Mouse (Mus musculus) forebrain, postnatal 0 days (tissue): ENCODE measurements around the gene Icam4. TPM values are rescaled to one million over a fixed set of nuclear protein-coding genes. Genes with fewer than 3 reads are reported as not detected.

Source experiments
- ATAC-seq: fragments of 200-750 bp; cut with Nextera tagmentation; 2 replicates; pipeline ENCODE4 v1.8.0; 2017; ENCODE audit warnings: mild to moderate bottlenecking, moderate library complexity
- DNase-seq: peaks from one replicate; pipeline ENCODE4 v3.0.0-alpha.2; 2015
- H3K27ac ChIP-seq: fragments of 300-500 bp; sonication (generic); 2 replicates; pipeline ENCODE4 v1.5.1; 2014; ENCODE audit warnings: low read depth, mild to moderate bottlenecking, antibody characterized with exemption, low read length, moderate library complexity, mixed read lengths
- H3K27me3 ChIP-seq: fragments of 300-500 bp; sonication (generic); 2 replicates; pipeline ENCODE4 v1.6.1; 2014; ENCODE audit warnings: mild to moderate bottlenecking, low read length, mixed read lengths; ENCODE audit not compliant: insufficient read depth
- H3K36me3 ChIP-seq: fragments of 300-500 bp; sonication (generic); 2 replicates; pipeline ENCODE4 v1.6.1; 2014; ENCODE audit warnings: mild to moderate bottlenecking, moderate library complexity; ENCODE audit not compliant: insufficient read depth
- H3K4me1 ChIP-seq: fragments of 300-500 bp; sonication (generic); 2 replicates; pipeline ENCODE4 v1.6.1; 2014; ENCODE audit warnings: antibody characterized with exemption; ENCODE audit not compliant: insufficient read depth
- H3K4me2 ChIP-seq: fragments of 300-500 bp; sonication (generic); 2 replicates; pipeline ENCODE4 v1.6.1; 2014; ENCODE audit warnings: low read depth, mild to moderate bottlenecking, moderate library complexity
- H3K4me3 ChIP-seq: fragments of 300-500 bp; sonication (generic); 2 replicates; pipeline ENCODE4 v1.5.1; 2014; ENCODE audit warnings: low read depth, low read length, mixed read lengths
- H3K9ac ChIP-seq: fragments of 300-500 bp; sonication (generic); 2 replicates; pipeline ENCODE4 v1.6.1; 2014; ENCODE audit warnings: mild to moderate bottlenecking
- H3K9me3 ChIP-seq: fragments of 300-500 bp; sonication (generic); 2 replicates; pipeline ENCODE4 v1.6.1; 2016; ENCODE audit warnings: low read length
- CTCF ChIP-seq: sonication (generic); IDR thresholded peaks from 2 replicates; pipeline ENCODE4 v1.5.1; 2016; ENCODE audit warnings: antibody characterized with exemption, control low read depth, low read depth
- WGBS: fragments of 180-500 bp; shearing (Covaris S2); extraction: QIAGEN DNeasy Blood & Tissue Kit; methylation state at CpG from one replicate; pipeline ENCODE4 v1.1.7; 2014; 5-methylcytosine and 5-hydroxymethylcytosine counted together
- polyA plus RNA-seq: library from polyadenylated mRNA; unstranded; fragments of >200 nt; fragmentation: Nextera tagmentation; extraction: Ambion mirVana; gene quantifications from 2 replicates; pipeline ENCODE4 v1.2.1, GENCODE M21; 2015
- total RNA-seq: library from RNA; depleted of rRNA; stranded (reverse); fragments of >200 nt; gene quantifications from 2 replicates; pipeline ENCODE4 v1.2.3, GENCODE M21; 2014; rRNA removed

Icam4 gene
- total RNA-seq (not detected in 2 replicates), polyA plus RNA-seq (not detected in 2 replicates)

GRCm38 (mm10) chr9:21029291-21030054 is at the start of gene Icam4:
Icam4 (plus strand) TSS chr9:21029373.
- Histone ChIP-seq H3K9ac (peak within 1 kb of the TSS; percentile 26; the same call in 1 of the 2 replicates), H3K27me3 (peaks cover 40% of the 10 kb centered on the region)
- ATAC-seq: no peak

GRCm38 (mm10) chr9:20979769-20980168 is 49.4 kb upstream of the Icam4 start:
- ATAC-seq: no peak
- Histone ChIP-seq H3K9ac (no peak overlapping the region), H3K27me3 (no peaks in the 10 kb centered on the region), H3K4me3 (no peak overlapping the region), H3K4me1 (0 out of 2 replicates have a peak, but pooled peaks cover 10% of the 10 kb centered on the region), H3K9me3 (no peaks in the 10 kb centered on the region), H3K36me3 (no peaks in the 10 kb centered on the region), H3K4me2 (no peak overlapping the region), H3K27ac (no peak overlapping the region)
- 89% methylated on average over 7 of the region's 7 CpGs for WGBS
- DNase-seq: no peak
- no peak for TF ChIP-seq CTCF

More at GRCm38 (mm10) chr9:21029291-21030054, at the start of gene Icam4:
- Histone ChIP-seq H3K4me1 (peaks cover 9% of the 10 kb centered on the region), H3K4me3 (no peak within 1 kb of the TSS), H3K4me2 (peak within 1 kb of the TSS; percentile 30), H3K27ac (no peak within 1 kb of the TSS), H3K36me3 (no peaks in the 10 kb centered on the region), H3K9me3 (no peaks in the 10 kb centered on the region)
- peak; percentile 82 for TF ChIP-seq CTCF
- DNase-seq: peak; percentile 68
- 4% methylated on average over 37 of the region's 37 CpGs for WGBS

GRCm38 (mm10) chr9:20982171-20982570 is 47.0 kb upstream of the Icam4 start:
- Histone ChIP-seq H3K36me3 (no peaks in the 10 kb centered on the region), H3K4me3 (no peak overlapping the region), H3K4me1 (no peaks in the 10 kb centered on the region), H3K27me3 (no peaks in the 10 kb centered on the region), H3K9ac (no peak overlapping the region), H3K4me2 (no peak overlapping the region), H3K9me3 (no peaks in the 10 kb centered on the region), H3K27ac (no peak overlapping the region)
- DNase-seq: no peak
- 62% methylated on average over 3 of the region's 3 CpGs for WGBS
- no peak for ATAC-seq
- TF ChIP-seq CTCF: no peak

GRCm38 (mm10) chr9:20983169-20983568 is 46.0 kb upstream of the Icam4 start:
- DNase-seq (no peak), ATAC-seq (no peak)
- H3K27ac ChIP-seq: no peak overlapping the region
- H3K9ac ChIP-seq: no peak overlapping the region
- WGBS: 80% methylated on average over 5 of the region's 5 CpGs
- no peaks in the 10 kb centered on the region for H3K36me3 ChIP-seq
- no peaks in the 10 kb centered on the region for H3K4me1 ChIP-seq
- H3K4me2 ChIP-seq: no peak overlapping the region
- no peak for TF ChIP-seq CTCF
- no peaks in the 10 kb centered on the region for H3K9me3 ChIP-seq
- H3K4me3 ChIP-seq: no peak overlapping the region
- no peaks in the 10 kb centered on the region for H3K27me3 ChIP-seq

- Histone ChIP-seq H3K4me1 (no peaks in the 10 kb centered on the region), H3K36me3 (no peaks in the 10 kb centered on the region), H3K27ac (no peak overlapping the region), H3K4me3 (no peak overlapping the region), H3K27me3 (no peaks in the 10 kb centered on the region), H3K9me3 (no peaks in the 10 kb centered on the region), H3K4me2 (no peak overlapping the region), H3K9ac (no peak overlapping the region)
- WGBS: 64% methylated on average over 15 of the region's 15 CpGs
- DNase-seq (no peak), ATAC-seq (no peak)
- no peak for TF ChIP-seq CTCF
Measured at GRCm38 (mm10) chr9:20986952-20987686, 42.1 kb upstream of the Icam4 start.

GRCm38 (mm10) chr9:20987953-20988352 is 41.2 kb upstream of the Icam4 start:
- Histone ChIP-seq H3K27me3 (no peaks in the 10 kb centered on the region), H3K4me1 (no peaks in the 10 kb centered on the region), H3K9ac (no peak overlapping the region), H3K9me3 (no peaks in the 10 kb centered on the region), H3K4me2 (no peak overlapping the region), H3K36me3 (no peaks in the 10 kb centered on the region), H3K4me3 (no peak overlapping the region), H3K27ac (no peak overlapping the region)
- ATAC-seq (no peak), DNase-seq (no peak)
- 26% methylated on average over 7 of the region's 7 CpGs for WGBS
- no peak for TF ChIP-seq CTCF

GRCm38 (mm10) chr9:20990861-20991260 is 38.3 kb upstream of the Icam4 start:
- Histone ChIP-seq H3K27ac (no peak overlapping the region), H3K9me3 (no peaks in the 10 kb centered on the region), H3K4me3 (no peak overlapping the region), H3K9ac (no peak overlapping the region), H3K4me1 (no peaks in the 10 kb centered on the region), H3K4me2 (peak overlapping the region; percentile 26), H3K27me3 (no peaks in the 10 kb centered on the region), H3K36me3 (no peaks in the 10 kb centered on the region)
- DNase-seq (no peak), ATAC-seq (no peak)
- TF ChIP-seq CTCF: no peak
- WGBS: 5% methylated on average over 10 of the region's 10 CpGs
